Mouse (Mus musculus) G1E-ER4 (cell line): Measurements from ENCODE around the gene Phf14. TPM values are rescaled to one million over a fixed set of nuclear protein-coding genes. Genes with fewer than 3 reads are reported as not detected.

Experiments used
- GATA1 ChIP-seq: IDR thresholded peaks from one replicate; pipeline ENCODE4 v1.8.0; 2012; ENCODE audit warnings: low read length, inconsistent platforms
- polyA plus RNA-seq: library from polyadenylated mRNA; stranded (reverse); fragments of >175 nt; gene quantifications from 2 replicates; pipeline ENCODE4 v1.2.3, GENCODE M21; 2012

Phf14 gene
- polyA plus RNA-seq, 1 experiment = 20.0 TPM

DNA sequence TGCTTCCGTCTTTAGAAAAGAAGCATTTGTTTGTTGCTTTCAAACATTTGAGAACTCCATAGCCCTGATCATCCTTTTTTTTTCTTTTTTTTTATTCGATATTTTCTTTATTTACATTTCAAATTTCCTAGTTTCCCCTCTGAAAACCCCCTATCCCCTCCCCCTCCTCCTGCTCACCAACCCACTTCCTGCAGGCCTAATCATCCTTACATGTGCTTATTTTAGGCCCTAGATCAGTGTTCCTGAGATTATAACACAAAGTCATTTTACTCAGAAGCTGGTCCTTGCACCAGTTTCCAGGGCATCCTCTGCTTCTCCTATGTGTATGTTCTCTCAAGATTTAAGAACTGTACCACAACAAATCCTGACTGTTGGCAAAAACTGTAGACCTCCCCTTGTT is 161.7 kb downstream of the Phf14 start:
- TF ChIP-seq GATA1 = no peak

DNA sequence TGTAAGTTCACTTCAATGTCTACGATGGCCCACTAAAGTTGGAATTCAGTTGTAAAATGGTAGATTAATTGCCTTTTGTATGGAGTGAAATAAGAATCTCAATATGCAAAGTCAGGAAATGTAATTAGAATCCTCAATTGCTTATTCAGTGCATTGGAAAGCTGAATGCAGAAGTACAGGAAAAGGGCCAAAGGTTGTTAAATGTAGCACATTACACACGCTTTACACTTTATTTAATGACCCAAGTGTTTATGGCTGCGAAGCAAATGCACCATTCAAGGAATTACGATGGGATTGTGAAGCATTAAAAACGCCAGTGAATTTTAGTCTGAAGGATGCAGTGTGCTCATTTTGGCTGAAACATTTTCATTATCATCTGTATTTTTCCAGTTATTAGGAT is 167.0 kb downstream of the Phf14 start:
- TF ChIP-seq GATA1 = no peak

DNA sequence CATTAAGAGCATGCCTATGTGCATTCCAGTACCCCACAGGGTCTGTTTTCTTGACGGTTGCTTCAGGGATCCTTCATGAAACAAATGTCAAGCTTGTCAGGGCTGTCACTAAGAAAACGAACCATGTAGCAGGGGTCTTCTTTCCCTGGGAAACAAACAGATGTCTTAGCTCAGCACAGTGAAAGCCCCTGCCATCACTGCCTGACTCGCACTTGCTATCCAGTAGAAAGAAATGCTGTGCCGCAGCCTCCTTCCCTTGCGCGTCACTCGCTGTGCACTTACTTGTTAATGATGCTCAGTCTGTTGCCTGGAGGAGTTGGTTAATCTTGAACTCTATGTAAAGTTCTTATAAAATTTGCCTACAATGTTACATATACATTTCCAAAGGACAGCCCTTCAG is 169.7 kb downstream of the Phf14 start:
- no peak for TF ChIP-seq GATA1

DNA sequence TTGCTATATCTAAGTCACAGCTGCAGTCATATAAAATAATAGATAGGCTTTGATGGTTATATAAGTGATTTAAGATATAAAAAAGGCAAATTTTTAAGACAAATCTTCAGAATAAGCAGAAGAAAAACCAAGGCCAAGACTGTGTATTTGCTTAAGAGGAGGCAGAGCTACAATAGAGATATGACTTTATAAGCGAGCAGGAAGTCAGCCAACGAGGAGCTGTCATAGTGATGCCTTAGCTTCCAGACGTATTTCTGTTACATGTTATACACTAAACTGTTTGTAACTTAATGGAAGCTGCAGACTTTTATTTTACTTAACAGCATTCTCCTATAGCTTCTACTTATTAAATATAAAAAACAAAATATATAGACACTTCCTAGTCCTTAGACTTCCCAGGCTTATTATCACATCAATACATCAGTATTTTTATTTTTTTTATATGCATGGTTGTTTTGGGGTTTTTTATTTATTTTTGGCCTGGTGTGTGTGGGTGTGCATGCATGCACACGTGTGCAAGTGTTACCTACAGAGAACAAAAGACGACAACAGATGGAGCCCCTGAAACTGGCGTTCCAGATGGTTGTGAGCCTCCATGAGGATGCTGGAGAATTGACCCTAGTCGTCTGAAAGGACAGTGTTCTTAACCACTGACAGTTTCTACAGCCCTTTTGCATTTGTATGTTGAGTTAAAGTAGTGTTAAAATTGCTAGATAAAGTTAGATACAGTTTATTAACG is 170.4 kb downstream of the Phf14 start:
- no peak for TF ChIP-seq GATA1

DNA sequence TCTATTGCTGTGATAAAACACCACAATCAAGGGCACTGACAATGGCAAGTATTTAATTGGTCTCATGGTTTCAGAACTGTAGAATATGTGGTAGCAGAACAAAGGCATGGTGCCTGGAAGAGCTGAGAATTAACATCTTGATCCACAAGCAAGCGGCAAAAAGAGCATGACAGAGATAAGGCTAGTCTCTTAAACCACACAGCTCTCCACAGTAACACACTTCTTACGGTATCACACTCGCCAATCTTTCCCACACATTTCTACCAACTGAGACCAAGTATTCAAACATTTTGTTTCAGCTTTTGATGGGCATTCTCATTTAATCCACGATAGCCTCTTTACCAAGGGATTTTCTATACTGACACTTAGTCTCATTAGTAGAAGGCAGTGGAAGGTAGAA is 171.7 kb downstream of the Phf14 start:
- no peak for TF ChIP-seq GATA1

DNA sequence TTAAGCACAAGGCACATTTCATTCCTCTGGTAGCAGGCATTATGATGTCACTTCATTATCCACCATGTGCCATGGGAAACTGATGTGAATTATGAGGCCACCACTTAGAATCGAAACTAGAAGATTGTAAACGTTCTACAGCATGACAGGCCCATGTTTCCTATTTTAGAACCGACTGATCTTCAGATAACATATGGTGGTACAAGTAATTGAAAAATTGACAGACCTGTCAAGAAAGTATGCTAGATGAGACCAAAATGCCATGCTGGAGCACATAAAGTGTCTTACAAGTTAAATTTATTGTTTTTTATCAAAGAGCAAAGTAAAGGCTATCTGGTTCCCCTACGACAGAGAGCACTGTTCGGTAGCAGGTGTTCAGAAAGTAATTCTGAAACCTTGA is 172.8 kb downstream of the Phf14 start:
- no peak for TF ChIP-seq GATA1

DNA sequence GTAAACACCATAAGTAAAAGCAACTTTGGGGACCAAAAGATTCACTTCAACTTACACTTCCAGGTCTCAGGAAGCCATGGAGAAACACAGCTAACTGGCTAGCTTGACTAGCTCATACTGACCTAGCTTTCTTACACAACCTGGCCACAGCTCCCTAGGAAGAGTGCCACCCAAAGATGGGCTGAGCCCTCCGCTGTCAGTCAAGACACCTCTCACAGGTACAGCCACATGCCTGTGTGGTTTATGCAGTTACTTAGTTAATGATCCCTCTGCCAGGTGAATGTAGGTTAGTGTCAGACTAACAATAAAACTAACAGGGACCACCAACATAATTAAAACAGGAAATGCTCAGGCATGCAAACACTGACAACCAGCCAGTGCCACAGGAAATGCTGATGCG is 174.1 kb downstream of the Phf14 start:
- no peak for TF ChIP-seq GATA1

DNA sequence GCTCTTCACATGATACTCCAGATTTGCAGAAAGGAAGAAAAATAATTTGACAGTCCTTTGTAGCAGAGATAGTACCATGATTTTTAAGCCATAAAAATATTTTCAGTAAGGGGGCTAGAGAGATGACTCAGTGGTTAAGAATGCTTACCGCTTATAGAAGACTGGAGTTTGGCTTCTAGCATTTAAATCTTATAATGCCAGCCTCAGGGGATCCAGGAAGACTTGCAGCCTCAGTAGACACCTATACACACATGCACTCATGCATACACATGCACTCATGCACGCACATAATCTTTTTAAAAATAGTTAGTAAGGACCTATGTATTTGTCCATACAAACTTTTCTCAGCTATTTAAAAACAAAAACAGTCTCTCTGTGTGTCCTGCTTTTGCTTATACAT is 174.5 kb downstream of the Phf14 start:
- no peak for TF ChIP-seq GATA1

DNA sequence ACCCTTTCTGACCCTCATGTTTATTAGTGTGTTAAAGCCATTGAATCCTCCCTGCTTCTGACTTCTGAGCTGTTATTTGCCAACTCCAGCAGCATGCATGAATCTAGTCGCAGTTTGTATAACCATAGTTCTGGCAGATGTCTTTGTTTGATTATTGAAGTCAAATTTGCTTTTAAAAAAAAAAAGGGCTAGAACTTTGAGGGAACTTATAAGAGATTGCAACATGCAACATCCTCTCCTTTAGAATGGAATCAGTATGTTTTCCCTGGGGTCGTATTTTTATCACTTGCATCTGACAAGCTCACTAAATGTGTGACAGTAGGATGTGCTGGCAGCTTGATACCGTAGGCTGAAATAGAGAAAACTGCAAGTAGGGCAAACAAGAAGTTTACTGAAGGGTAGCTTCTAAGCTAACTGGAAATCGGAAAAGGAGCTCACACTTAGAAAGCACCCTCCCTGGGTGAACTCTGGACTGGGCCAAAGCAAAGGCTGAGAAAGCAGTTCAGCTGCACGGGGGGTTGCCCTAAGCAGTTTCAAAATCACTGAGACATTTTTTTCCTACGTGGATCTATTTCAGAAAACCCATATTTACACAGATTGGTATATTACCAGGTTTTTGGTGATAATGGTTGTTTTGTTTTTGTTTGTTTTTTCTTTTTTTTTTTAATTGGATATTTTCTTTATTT is 175.1 kb downstream of the Phf14 start:
- no peak for TF ChIP-seq GATA1

DNA sequence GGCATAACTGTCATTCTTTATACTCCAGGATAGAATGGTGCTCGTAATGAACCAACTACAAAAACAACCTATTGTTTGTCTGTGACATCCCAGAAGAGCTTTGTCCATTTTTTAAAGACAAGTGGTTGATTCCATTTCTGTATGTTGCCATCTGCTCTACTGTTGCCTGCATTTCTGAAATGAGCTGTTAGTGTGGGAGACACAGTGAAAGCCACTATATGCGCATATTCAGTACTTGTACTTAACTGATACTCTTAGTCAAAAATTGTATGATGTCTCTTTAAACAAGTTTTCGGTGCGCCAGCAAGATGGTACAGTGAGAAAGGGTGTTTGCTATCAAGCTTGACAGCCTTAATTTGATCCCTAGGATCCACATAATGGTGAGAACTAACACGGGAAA is 177.1 kb downstream of the Phf14 start:
- no peak for TF ChIP-seq GATA1

DNA sequence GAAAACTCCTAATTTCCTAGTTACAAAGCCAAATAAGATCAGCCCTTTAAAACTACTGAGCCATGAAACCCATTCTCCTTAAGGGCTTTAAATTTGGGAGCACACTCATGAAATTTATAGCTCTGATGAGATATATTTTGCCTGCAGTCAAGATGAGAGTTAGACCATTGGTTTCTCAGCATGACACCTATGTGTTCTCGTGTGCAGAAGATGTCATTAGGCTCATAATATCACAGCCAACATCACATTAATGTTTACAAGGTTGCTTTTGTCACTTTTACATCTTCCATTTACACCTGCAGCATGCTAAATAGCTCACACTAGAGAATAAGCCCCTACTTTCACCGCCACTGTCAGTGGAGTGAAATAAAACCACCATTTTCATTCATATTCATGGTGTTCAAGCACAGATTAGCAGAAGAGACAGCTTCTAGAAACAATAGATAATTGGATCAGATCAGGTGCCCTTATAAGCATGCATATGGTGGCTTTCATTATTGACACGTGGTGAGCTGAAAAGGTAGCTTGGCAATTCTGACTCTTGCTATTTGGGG is 181.9 kb downstream of the Phf14 start:
- no peak for TF ChIP-seq GATA1

DNA sequence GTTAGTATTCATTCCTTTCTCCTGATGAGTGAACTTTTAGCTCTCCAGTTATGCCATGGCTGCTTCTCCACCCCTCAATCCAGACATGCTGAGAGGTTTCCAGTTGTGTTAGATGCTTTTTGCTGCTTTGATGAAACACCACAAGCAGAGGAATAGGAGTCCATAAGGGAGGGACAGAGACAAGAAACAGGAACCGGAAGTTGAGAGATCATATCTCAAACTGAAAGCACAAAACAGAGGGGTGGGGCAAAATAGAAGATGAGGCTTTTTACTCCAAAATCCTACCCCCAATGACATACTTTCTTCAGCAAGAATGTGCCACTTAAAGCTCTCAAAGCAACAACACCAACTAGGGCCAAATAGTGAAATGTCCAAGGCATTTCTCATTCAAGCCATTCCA is 188.1 kb downstream of the Phf14 start:
- no peak for TF ChIP-seq GATA1

DNA sequence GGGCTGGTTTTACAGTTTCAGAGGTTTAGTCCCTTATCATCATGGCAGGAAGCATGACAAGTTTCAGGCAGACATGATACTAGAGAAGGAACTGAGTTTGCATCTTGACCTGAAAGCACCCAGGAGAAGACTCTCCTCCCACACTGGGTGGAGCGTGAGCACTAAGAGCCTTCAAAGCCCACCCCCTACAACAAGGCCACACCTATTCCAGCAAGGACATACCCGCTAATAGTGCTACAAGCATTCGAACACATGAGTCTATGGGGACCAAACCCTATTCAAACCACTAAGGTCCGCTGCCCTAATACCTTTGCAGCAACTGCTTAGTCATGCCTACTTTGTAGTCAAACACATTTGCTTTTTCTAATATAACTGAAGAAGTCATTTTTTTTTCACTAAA is 189.5 kb downstream of the Phf14 start:
- TF ChIP-seq GATA1 = no peak

DNA sequence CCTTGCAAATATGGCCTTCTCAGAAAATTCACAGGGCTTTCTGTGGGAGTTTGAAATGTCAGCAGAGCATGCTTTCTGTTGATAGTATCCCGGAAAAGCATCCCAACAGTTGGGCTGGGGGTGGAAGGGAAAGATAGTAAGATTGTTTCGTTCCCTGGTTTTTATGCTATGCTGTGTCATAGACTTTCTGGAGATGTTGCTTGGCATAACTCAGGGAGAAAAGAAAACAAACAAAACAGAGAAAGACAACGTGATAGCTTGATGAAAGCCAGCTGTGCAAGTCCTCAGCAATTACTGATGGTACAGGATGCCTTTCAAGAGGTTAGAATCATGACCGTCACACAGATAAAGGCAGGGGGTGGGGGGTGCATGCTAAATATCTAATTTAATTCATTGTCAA is 197.5 kb downstream of the Phf14 start:
- TF ChIP-seq GATA1 = no peak

DNA sequence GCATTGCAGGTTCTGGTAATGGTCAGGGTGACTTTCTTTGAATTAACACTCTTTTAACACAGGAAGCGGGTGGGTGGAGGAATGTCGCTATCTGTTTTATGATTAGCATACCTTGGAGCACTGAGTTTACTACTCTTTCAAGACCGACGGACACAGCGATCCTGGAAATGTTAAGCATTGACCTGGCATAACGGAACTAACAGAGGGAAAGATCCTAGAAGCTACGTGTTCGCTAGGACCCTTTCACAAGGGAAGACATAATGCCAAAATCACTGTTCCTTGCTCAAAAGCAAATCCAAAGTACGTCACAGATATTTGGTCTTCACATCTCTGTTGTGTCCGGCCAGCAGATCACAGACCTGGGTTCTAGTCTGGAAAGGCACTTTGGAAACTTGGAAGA is 199.7 kb downstream of the Phf14 start:
- TF ChIP-seq GATA1 = no peak

DNA sequence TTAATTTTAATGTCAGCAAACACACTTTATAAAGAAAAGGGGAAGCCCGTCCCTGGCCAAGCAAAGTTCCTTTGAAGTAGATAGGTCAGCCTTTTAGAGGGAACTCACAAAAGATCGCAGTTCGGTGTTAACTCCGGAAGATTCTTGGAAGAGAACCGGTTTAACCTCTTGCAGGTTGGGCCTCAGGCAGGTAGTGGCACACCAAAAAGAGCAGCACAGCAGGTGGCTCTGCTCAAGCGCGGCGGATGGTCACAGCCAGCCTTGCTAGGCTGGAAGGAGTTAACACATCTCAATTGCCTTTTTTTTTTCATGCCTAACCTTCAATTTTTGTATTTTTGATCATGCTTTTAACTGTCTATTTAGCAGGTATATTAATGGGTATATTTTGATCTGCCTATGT is 200.2 kb downstream of the Phf14 start:
- no peak for TF ChIP-seq GATA1
